Mouse (Mus musculus) megakaryocyte, embryonic 14.5 days (primary cell): ENCODE data around the gene Gm5478. TPM values are rescaled to one million over a fixed set of nuclear protein-coding genes. Genes with fewer than 3 reads are reported as not detected.
"Not testable (repeated sequence)": the region's sequence is repeated elsewhere in the genome, so short reads cannot be mapped to it uniquely, and the experiment has no call there.

ENCODE experiments used
- H3K27me3 ChIP-seq: replicated peaks from 2 replicates; pipeline ENCODE3; 2012; ENCODE audit warnings: inconsistent platforms
- H3K36me3 ChIP-seq: replicated peaks from 2 replicates; pipeline ENCODE3; 2012; ENCODE audit warnings: low read length, inconsistent platforms, mixed read lengths
- H3K4me1 ChIP-seq: 2 replicates; pipeline ENCODE4 v1.6.1; 2012; ENCODE audit warnings: inconsistent platforms
- H3K4me3 ChIP-seq: replicated peaks from 2 replicates; pipeline ENCODE3; 2012; ENCODE audit warnings: moderate library complexity, mild to moderate bottlenecking, inconsistent platforms
- H3K9me3 ChIP-seq: 2 replicates; pipeline ENCODE4 v1.6.1; 2012; ENCODE audit warnings: inconsistent platforms
- FLI1 ChIP-seq: IDR thresholded peaks from 2 replicates; pipeline ENCODE4 v1.6.1; 2012; ENCODE audit warnings: low read length, inconsistent platforms, mixed read lengths
- GATA1 ChIP-seq: IDR thresholded peaks from 3 replicates; pipeline ENCODE4 v1.6.1; 2012; ENCODE audit warnings: mixed read lengths, low read length, inconsistent platforms, borderline replicate concordance
- polyA plus RNA-seq: library from polyadenylated mRNA; stranded (reverse); fragments of >175 nt; gene quantifications from 2 replicates; pipeline ENCODE4 v1.2.3, GENCODE M21; 2012; ENCODE audit warnings: low replicate concordance; ENCODE audit not compliant: insufficient read depth

Gm5478 gene
- not detected in 2 replicates for polyA plus RNA-seq

- Histone ChIP-seq H3K4me3 (no peak within 1 kb of the TSS), H3K4me1 (no peaks in the 10 kb centered on the region), H3K27me3 (peaks cover 9% of the 10 kb centered on the region), H3K36me3 (no peaks in the 10 kb centered on the region), H3K9me3 (no peaks in the 10 kb centered on the region)
- no peak for TF ChIP-seq FLI1
- TF ChIP-seq GATA1 = no peak
Observed at GRCm38 (mm10) chr15:101647280-101647679, at the start of gene Gm5478. Gene Gm5478, minus strand, starts transcription at chr15:101647380.

GRCm38 (mm10) chr15:101694207-101694606 lies 47.0 kb upstream of the Gm5478 start, which contains the start of gene Krt6a:
Gene Krt6a, minus strand, starts transcription at chr15:101694307.
- Histone ChIP-seq H3K27me3 (peaks cover 21% of the 10 kb centered on the region), H3K4me3 (no peak within 1 kb of the TSS), H3K4me1 (no peaks in the 10 kb centered on the region), H3K9me3 (no peaks in the 10 kb centered on the region), H3K36me3 (no peaks in the 10 kb centered on the region)
- no peak for TF ChIP-seq GATA1
- TF ChIP-seq FLI1 = no peak

- not testable (repeated sequence) for H3K4me1 ChIP-seq, H3K9me3 ChIP-seq, H3K4me3 ChIP-seq, H3K36me3 ChIP-seq
- peaks cover 11% of the 10 kb centered on the region for H3K27me3 ChIP-seq
Observed at GRCm38 (mm10) chr15:101690460-101690859, 43.3 kb upstream of the Gm5478 start.

GRCm38 (mm10) chr15:101688161-101688560 lies 41.0 kb upstream of the Gm5478 start:
- peaks cover 3% of the 10 kb centered on the region for H3K27me3 ChIP-seq
- no peak overlapping the region for H3K4me3 ChIP-seq
- H3K36me3 ChIP-seq = no peaks in the 10 kb centered on the region
- H3K4me1 ChIP-seq = no peaks in the 10 kb centered on the region
- H3K9me3 ChIP-seq = no peaks in the 10 kb centered on the region
- TF ChIP-seq GATA1 (no peak), FLI1 (no peak)

GRCm38 (mm10) chr15:101680187-101680586 lies 33.0 kb upstream of the Gm5478 start, which contains the start of gene Krt6b:
Gene Krt6b, minus strand, starts transcription at chr15:101680287.
- Histone ChIP-seq H3K4me3 (no peak within 1 kb of the TSS), H3K27me3 (peaks cover 6% of the 10 kb centered on the region), H3K36me3 (no peaks in the 10 kb centered on the region), H3K4me1 (no peaks in the 10 kb centered on the region), H3K9me3 (no peaks in the 10 kb centered on the region)
- TF ChIP-seq GATA1 (no peak), FLI1 (no peak)

GRCm38 (mm10) chr15:101675978-101676377 lies 28.8 kb upstream of the Gm5478 start:
- no peaks in the 10 kb centered on the region for H3K36me3 ChIP-seq
- no peaks in the 10 kb centered on the region for H3K4me1 ChIP-seq
- H3K4me3 ChIP-seq = no peak overlapping the region
- H3K9me3 ChIP-seq = no peaks in the 10 kb centered on the region
- peaks cover 6% of the 10 kb centered on the region for H3K27me3 ChIP-seq
- TF ChIP-seq FLI1 (no peak), GATA1 (no peak)

- peaks cover 3% of the 10 kb centered on the region for H3K27me3 ChIP-seq
- H3K36me3 ChIP-seq = no peaks in the 10 kb centered on the region
- no peaks in the 10 kb centered on the region; the same call in 1 of the 2 replicates for H3K9me3 ChIP-seq
- no peak overlapping the region for H3K4me3 ChIP-seq
- no peaks in the 10 kb centered on the region for H3K4me1 ChIP-seq
- TF ChIP-seq FLI1 (no peak), GATA1 (no peak)
Observed at GRCm38 (mm10) chr15:101652736-101653265, 5.6 kb upstream of the Gm5478 start.

- no peak for TF ChIP-seq FLI1
- TF ChIP-seq GATA1 = no peak
- no peaks in the 10 kb centered on the region for H3K4me1 ChIP-seq
- no peaks in the 10 kb centered on the region for H3K9me3 ChIP-seq
- no peak within 1 kb of the TSS for H3K4me3 ChIP-seq
- peaks cover 15% of the 10 kb centered on the region for H3K27me3 ChIP-seq
- no peaks in the 10 kb centered on the region for H3K36me3 ChIP-seq
Observed at GRCm38 (mm10) chr15:101627884-101628283, 19.3 kb downstream of the Gm5478 start, which contains the start of gene Gm5414. Gene Gm5414, minus strand, starts transcription at chr15:101628188.

GRCm38 (mm10) chr15:101599123-101599522 lies 48.1 kb downstream of the Gm5478 start:
- Histone ChIP-seq H3K4me3 (no peak overlapping the region), H3K36me3 (no peaks in the 10 kb centered on the region), H3K4me1 (no peaks in the 10 kb centered on the region), H3K27me3 (peaks cover 8% of the 10 kb centered on the region), H3K9me3 (peaks cover 7% of the 10 kb centered on the region)
- TF ChIP-seq GATA1 (no peak), FLI1 (no peak)

Other genes starting within 250 kb of the Gm5478 start
- not detected in 2 replicates for gene Krt7, start 236.3 kb downstream of the Gm5478 start, polyA plus RNA-seq
- not detected in 2 replicates for gene Krt87, start 208.6 kb downstream of the Gm5478 start, polyA plus RNA-seq
- 2.8 TPM in 1 of 2 replicates, not detected in the other for gene Krt88, start 199.6 kb downstream of the Gm5478 start, polyA plus RNA-seq
- not detected in 2 replicates for gene Krt81, start 183.6 kb downstream of the Gm5478 start, polyA plus RNA-seq
- not detected in 2 replicates for gene Krt86, start 173.9 kb downstream of the Gm5478 start, polyA plus RNA-seq
- gene Krt83, start 155.9 kb downstream of the Gm5478 start, polyA plus RNA-seq = not detected in 2 replicates
- gene Gm49425, start 130.1 kb downstream of the Gm5478 start, polyA plus RNA-seq = not detected in 2 replicates
- gene Krt84, start 114.6 kb downstream of the Gm5478 start, polyA plus RNA-seq = not detected in 2 replicates
- not detected in 2 replicates for gene Krt82, start 96.7 kb downstream of the Gm5478 start, polyA plus RNA-seq
- gene Krt90, start 84.4 kb downstream of the Gm5478 start, polyA plus RNA-seq = not detected in 2 replicates
- not detected in 2 replicates for gene Krt75, start 73.5 kb downstream of the Gm5478 start, polyA plus RNA-seq
- not detected in 2 replicates for gene Gm5414, start 19.2 kb downstream of the Gm5478 start, polyA plus RNA-seq
- gene Krt6b, start 32.9 kb upstream of the Gm5478 start, polyA plus RNA-seq = not detected in 2 replicates
- 0.03 TPM in 1 of 2 replicates, not detected in the other for gene Krt6a, start 46.9 kb upstream of the Gm5478 start, polyA plus RNA-seq
- gene Krt5, start 65.5 kb upstream of the Gm5478 start, polyA plus RNA-seq = not detected in 2 replicates
- not detected in 2 replicates for gene Krt71, start 95.7 kb upstream of the Gm5478 start, polyA plus RNA-seq
- gene Krt72, start 139.1 kb upstream of the Gm5478 start, polyA plus RNA-seq = not detected in 2 replicates
- not detected in 2 replicates for gene Krt73, start 155.0 kb upstream of the Gm5478 start, polyA plus RNA-seq
- gene Krt2, start 170.8 kb upstream of the Gm5478 start, polyA plus RNA-seq = not detected in 2 replicates
- not detected in 2 replicates for gene Krt1, start 203.4 kb upstream of the Gm5478 start, polyA plus RNA-seq
- not detected in 2 replicates for gene Krt77, start 222.3 kb upstream of the Gm5478 start, polyA plus RNA-seq
- not detected in 2 replicates for gene Krt76, start 245.5 kb upstream of the Gm5478 start, polyA plus RNA-seq